Mouse (Mus musculus): ENCODE measurements around the gene Bud13.

Bud13 gene

DNA sequence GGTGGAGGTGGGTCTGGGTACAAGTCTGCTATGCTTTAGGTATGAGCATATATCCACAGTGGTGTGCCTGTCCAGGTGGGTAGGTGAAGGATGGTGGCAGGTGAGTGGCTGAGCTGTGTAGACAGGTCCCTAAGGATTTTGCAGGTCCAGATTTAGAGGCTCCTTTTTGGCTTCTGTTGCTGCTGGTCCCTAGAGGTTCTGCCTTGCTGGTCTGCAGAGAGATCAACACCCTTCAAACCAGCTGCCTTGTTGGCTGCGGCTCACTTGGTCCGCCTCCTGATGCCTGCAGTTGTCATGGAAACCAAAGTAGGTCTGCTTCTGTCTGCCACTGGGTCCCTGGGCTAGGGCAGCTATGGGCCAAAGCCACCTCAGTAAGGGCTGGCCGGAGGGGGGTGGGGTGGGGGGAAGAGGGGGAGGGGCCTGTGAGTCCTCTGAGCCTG is 55.1 kb downstream of the Bud13 start:
- DNase-seq (ENCODE audit: low read depth): no peak

DNA sequence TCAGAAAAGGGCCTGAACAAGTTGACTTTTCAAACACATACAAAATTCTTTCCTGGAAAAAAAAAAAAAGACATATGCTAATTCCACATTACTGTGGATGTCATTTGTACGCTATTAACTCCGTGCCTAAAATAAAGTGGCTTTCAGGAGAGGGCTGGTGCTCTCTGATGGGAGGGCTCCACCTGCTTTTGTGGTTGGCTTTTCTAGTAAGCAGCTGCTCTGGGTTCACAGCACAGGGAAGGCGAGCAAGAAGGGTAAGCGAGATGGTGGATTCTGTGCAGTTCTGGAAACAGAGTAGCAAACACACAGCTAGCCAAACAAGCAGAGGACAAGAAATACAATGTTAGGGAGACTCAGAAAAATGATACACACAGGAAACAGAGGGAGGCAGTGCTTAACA is 55.6 kb downstream of the Bud13 start:
- DNase-seq (ENCODE audit: low read depth): no peak

- DNase-seq (ENCODE audit: low read depth): no peak
These were observed 56.3 kb downstream of the Bud13 start for GRCm38 (mm10) chr9:46339051-46339652.

- no peak for DNase-seq (ENCODE audit: low read depth)
These were observed 63.3 kb downstream of the Bud13 start for GRCm38 (mm10) chr9:46345887-46346665.
